Mouse (Mus musculus): Measurements from ENCODE around the gene Gm21961.
"Not testable (repeated sequence)": the region's sequence is repeated elsewhere in the genome, so short reads cannot be mapped to it uniquely, and the experiment has no call there.

Gm21961 gene

GRCm38 (mm10) chr15:65014804-65015203, at the start of gene Gm21961:
TSS of gene Gm21961 (minus strand) at chr15:65014904.
- DNase-seq (ENCODE audit: low read depth, low spot score) = no peak

- no peak for DNase-seq (ENCODE audit: low read depth, low spot score)
Observed at GRCm38 (mm10) chr15:65041999-65042398, 27.3 kb upstream of the Gm21961 start.

GRCm38 (mm10) chr15:65039216-65039615, 24.5 kb upstream of the Gm21961 start:
- not testable (repeated sequence) for DNase-seq (ENCODE audit: low read depth, low spot score)

GRCm38 (mm10) chr15:65017971-65018370, 3.3 kb upstream of the Gm21961 start:
- DNase-seq (ENCODE audit: low read depth, low spot score) = no peak

- no peak for DNase-seq (ENCODE audit: low read depth, low spot score)
Observed at GRCm38 (mm10) chr15:65006177-65006576, 8.5 kb downstream of the Gm21961 start.

GRCm38 (mm10) chr15:64994498-64994897, 20.2 kb downstream of the Gm21961 start:
- no peak for DNase-seq (ENCODE audit: low read depth, low spot score)

- no peak for DNase-seq (ENCODE audit: low read depth, low spot score)
Observed at GRCm38 (mm10) chr15:64979976-64980375, 34.7 kb downstream of the Gm21961 start.

- DNase-seq (ENCODE audit: low read depth, low spot score) = no peak
Observed at GRCm38 (mm10) chr15:64976044-64976805, 38.5 kb downstream of the Gm21961 start.
